Mouse (Mus musculus) erythroblast, embryonic 14.5 days (primary cell): ENCODE measurements around the gene Mrps11. TPM values are rescaled to one million over a fixed set of nuclear protein-coding genes. Genes with fewer than 3 reads are reported as not detected.

Experiments
- H3K27me3 ChIP-seq: 2 replicates; pipeline ENCODE4 v1.6.1; 2012; ENCODE audit warnings: inconsistent platforms; ENCODE audit not compliant: control insufficient read depth
- H3K36me3 ChIP-seq: 2 replicates; pipeline ENCODE4 v1.6.1; 2012; ENCODE audit warnings: mild to moderate bottlenecking, inconsistent platforms; ENCODE audit not compliant: control insufficient read depth
- H3K4me1 ChIP-seq: 2 replicates; pipeline ENCODE4 v1.6.1; 2012; ENCODE audit warnings: inconsistent platforms; ENCODE audit not compliant: control insufficient read depth
- H3K4me3 ChIP-seq: replicated peaks from 2 replicates; pipeline ENCODE3; 2012; ENCODE audit warnings: moderate library complexity, mild to moderate bottlenecking, inconsistent platforms
- H3K9me3 ChIP-seq: 2 replicates; pipeline ENCODE4 v1.6.1; 2012; ENCODE audit warnings: low read length, inconsistent platforms, mixed read lengths; ENCODE audit not compliant: control insufficient read depth
- GATA1 ChIP-seq: IDR thresholded peaks from 2 replicates; pipeline ENCODE4 v1.6.1; 2012; ENCODE audit warnings: low read length, inconsistent platforms, mixed read lengths
- TAL1 ChIP-seq: IDR thresholded peaks from 3 replicates; pipeline ENCODE4 v1.6.1; 2012; ENCODE audit warnings: low read length, inconsistent platforms, mixed read lengths
- polyA plus RNA-seq: library from polyadenylated mRNA; stranded (reverse); fragments of >175 nt; gene quantifications from 2 replicates; pipeline ENCODE4 v1.2.3, GENCODE M21; 2012

The Mrps11 gene
- 10.2 and 12.8 TPM in 2 replicates for polyA plus RNA-seq

DNA sequence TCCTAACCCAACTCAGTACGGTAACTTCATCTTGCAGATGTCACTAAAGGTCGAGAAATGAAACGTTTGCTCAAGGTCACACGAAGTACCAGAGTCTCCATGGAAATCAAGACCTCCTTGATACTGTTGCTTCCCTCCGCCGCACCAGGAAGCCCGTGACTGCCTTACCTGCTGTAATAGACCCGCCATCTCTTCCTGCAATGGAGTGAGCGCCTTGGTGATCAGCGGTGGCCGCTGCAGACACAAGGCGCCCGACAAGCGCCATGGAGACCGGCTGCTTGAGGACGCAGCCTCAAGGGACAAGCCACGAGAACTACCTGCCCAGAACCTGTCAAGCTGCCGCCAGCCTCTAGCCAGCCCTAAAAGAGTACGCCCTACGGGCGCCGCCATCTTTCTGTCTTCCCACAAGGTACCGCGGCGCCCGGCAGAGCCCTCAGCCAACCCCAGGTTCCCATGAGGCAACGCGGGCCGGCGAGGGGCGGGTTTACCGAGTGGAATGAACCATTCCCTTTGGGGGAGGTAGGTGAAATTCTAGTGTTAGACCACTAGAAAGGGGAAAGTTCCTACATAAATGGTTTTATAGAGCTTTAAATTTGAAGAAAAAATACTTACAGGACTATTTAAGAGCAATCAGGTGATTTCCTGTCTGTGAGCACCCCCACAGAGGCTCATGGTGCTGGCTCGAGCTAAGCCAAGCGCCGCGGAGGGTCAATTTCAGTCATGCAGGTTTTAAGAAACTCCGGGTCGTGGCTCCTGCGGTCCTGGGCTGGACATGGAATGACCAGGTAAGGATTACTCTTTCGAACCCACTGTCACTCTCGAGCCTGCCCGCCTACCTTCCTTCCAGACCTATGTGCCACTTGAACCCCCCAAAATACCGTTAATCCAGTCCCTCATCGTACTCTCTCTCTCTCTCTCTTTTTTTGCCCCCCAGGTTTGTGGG lies at the start of gene Mrps11, which contains the start of gene Mrpl46:
Gene Mrps11, plus strand, starts transcription at position 481 of the 943 bp plus-strand sequence.
Gene Mrpl46, minus strand, starts transcription at position 893 of the 943 bp plus-strand sequence.
- H3K4me1 ChIP-seq, result peaks cover 39% of the 10 kb centered on the region
- peaks cover 66% of the 10 kb centered on the region for H3K36me3 ChIP-seq
- H3K4me3 ChIP-seq, result peak within 1 kb of the TSS; percentile 72
- H3K27me3 ChIP-seq, result no peaks in the 10 kb centered on the region
- H3K9me3 ChIP-seq, result no peaks in the 10 kb centered on the region
- no peak for TF ChIP-seq TAL1
- TF ChIP-seq GATA1, result no peak

- TF ChIP-seq TAL1 (no peak), GATA1 (no peak)
- Histone ChIP-seq H3K4me1 (no peaks in the 10 kb centered on the region), H3K27me3 (no peaks in the 10 kb centered on the region), H3K9me3 (no peaks in the 10 kb centered on the region), H3K4me3 (no peak overlapping the region), H3K36me3 (no peaks in the 10 kb centered on the region)
These were observed 45.7 kb upstream of the Mrps11 start for GRCm38 (mm10) chr7:78737196-78737595.

DNA sequence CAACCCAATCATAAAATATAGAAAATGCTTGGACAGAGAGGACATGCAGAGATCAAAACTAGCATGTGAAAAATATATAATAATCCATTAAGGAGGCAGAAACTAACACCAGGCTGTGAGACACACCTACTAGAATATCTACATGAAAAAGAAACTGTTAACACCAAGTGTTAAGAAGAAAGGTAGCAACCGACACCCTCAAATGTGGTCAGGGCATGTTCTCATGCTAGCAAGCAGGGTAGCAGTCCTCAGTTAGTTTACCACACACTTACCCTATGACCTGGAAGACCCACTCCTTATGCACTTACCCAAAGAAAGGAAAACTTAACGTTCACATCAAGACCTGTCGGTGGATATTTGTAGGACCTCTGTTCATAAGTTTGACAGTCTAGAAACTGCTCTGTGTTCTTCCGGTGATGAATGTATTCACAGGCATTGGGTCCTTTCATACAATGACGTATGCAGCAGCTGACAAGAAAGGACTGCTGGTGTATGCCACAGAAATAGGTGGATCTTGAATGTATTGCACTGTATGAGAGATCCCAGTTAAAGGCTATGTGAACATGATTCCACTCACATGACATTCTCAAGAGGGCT lies 45.2 kb upstream of the Mrps11 start, which contains the start of gene Ntrk3:
Gene Ntrk3, minus strand, starts transcription at position 399 of the 597 bp plus-strand sequence.
- Histone ChIP-seq H3K27me3 (no peaks in the 10 kb centered on the region), H3K36me3 (no peaks in the 10 kb centered on the region), H3K4me3 (no peak within 1 kb of the TSS), H3K9me3 (no peaks in the 10 kb centered on the region), H3K4me1 (no peaks in the 10 kb centered on the region)
- TF ChIP-seq GATA1, result no peak
- TF ChIP-seq TAL1, result no peak

- no peak overlapping the region for H3K4me3 ChIP-seq
- H3K9me3 ChIP-seq, result no peaks in the 10 kb centered on the region
- no peaks in the 10 kb centered on the region for H3K27me3 ChIP-seq
- TF ChIP-seq TAL1 (no peak), GATA1 (no peak)
- H3K4me1 ChIP-seq, result no peaks in the 10 kb centered on the region
- H3K36me3 ChIP-seq, result no peaks in the 10 kb centered on the region
These were observed 43.4 kb upstream of the Mrps11 start for GRCm38 (mm10) chr7:78739351-78740000.

GRCm38 (mm10) chr7:78743731-78744385 lies 39.1 kb upstream of the Mrps11 start:
- H3K4me1 ChIP-seq, result no peaks in the 10 kb centered on the region
- H3K4me3 ChIP-seq, result no peak overlapping the region
- H3K27me3 ChIP-seq, result no peaks in the 10 kb centered on the region
- no peaks in the 10 kb centered on the region for H3K36me3 ChIP-seq
- TF ChIP-seq GATA1, result no peak
- TF ChIP-seq TAL1, result no peak
- H3K9me3 ChIP-seq, result no peaks in the 10 kb centered on the region

DNA sequence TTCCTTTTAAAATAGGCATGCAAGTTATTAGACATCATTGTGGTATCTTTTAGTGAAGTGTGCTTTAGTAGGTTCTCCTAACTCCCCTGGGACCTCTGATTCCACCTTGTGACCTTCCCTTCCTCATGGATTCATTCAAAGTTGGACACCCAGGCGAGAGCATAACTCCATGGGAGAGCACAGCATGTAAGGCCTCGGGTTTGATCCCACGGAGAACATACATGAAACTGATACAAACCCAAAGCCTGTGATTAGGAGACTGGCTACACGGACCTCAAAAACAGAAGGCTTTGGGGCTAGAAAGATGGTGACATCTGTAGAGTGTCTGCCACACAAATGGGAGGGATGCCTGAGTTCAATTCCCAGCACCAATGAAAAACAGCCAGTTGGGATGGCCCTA lies 30.0 kb upstream of the Mrps11 start:
- no peaks in the 10 kb centered on the region for H3K27me3 ChIP-seq
- no peaks in the 10 kb centered on the region for H3K36me3 ChIP-seq
- no peaks in the 10 kb centered on the region for H3K4me1 ChIP-seq
- TF ChIP-seq GATA1 (no peak), TAL1 (no peak)
- no peaks in the 10 kb centered on the region for H3K9me3 ChIP-seq
- no peak overlapping the region for H3K4me3 ChIP-seq

DNA sequence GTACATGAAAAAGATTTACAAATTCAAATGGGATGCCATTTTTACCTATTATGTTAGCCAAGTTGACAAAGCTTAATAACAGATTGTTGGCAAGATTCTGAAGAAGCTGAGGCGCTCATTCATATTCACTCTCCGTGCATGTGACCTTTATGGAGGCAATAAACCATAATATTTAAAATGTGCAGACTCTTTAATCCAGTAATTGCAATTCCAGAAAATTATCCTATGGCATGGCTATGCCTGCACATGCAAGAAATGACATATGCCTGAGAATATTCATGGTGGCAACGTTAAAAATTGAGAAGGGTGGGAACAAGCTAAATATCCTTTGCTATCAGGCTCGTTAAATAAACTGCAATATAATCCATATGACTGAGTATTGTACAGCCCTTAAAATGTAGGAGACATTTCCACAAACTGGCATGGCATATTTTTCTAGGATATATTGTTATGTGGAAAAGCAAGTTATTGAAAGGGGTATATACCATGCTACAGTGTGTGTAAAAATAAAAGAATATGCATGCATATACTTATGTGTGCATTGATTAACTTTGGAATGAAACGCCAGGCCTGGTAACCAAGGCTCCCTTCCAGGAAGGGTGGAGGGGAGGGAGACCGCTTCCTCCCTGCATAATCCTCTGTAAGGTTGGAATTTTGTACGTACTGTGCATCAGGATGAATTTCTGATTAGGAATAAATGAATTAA lies 29.0 kb upstream of the Mrps11 start:
- Histone ChIP-seq H3K9me3 (no peaks in the 10 kb centered on the region), H3K4me1 (no peaks in the 10 kb centered on the region), H3K36me3 (no peaks in the 10 kb centered on the region), H3K27me3 (no peaks in the 10 kb centered on the region), H3K4me3 (no peak overlapping the region)
- TF ChIP-seq TAL1 (no peak), GATA1 (no peak)

GRCm38 (mm10) chr7:78754458-78755000 lies 28.4 kb upstream of the Mrps11 start:
- no peaks in the 10 kb centered on the region for H3K36me3 ChIP-seq

More at GRCm38 (mm10) chr7:78754458-78755000, 28.4 kb upstream of the Mrps11 start:
- H3K4me1 ChIP-seq, result no peaks in the 10 kb centered on the region
- TF ChIP-seq GATA1 (no peak), TAL1 (no peak)
- H3K9me3 ChIP-seq, result no peaks in the 10 kb centered on the region
- no peaks in the 10 kb centered on the region for H3K27me3 ChIP-seq
- no peak overlapping the region for H3K4me3 ChIP-seq
